Mouse (Mus musculus) heart, adult 9 months (tissue): Measurements from ENCODE around the gene Gpr182.
"Not testable (repeated sequence)": the region's sequence is repeated elsewhere in the genome, so short reads cannot be mapped to it uniquely, and the experiment has no call there.

Source experiments
- DNase-seq, 2 experiments: peaks; one replicate each; pipeline ENCODE4 v3.0.0; 2022; ENCODE audit warnings: low spot score in 2 of 2

Gpr182 gene

DNA sequence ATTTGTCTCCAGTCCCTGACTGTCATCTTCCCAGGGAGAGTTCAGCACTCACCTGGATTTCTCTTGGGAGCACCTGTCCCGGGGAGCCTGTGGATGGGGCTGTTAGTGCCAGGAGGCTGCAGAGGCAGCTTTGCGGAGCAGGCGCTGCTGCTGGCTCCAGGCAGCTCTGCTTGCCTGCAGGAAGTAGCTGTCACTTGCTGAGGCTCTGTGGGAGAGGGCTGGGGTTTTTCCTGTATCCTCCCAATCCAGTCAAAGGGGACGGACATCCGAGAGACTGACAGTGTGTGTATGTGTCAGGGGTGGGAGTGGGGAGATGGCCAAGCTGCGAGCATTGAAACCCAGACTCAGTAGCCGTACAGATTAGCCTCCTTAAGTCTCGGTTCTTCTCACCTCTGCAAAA, at the start of gene Gpr182:
Gene Gpr182 (minus strand): TSS at position 185 of the 400 bp plus-strand sequence.
- DNase-seq, result peak; percentile 45 to 70

GRCm38 (mm10) chr10:127800891-127801290, 49.4 kb upstream of the Gpr182 start, which contains the start of gene Rdh16:
TSS of gene Rdh16 (plus strand) at chr10:127801152.
- no peak for DNase-seq

- no peak for DNase-seq
Measured at GRCm38 (mm10) chr10:127799295-127799694, 47.8 kb upstream of the Gpr182 start.

DNA sequence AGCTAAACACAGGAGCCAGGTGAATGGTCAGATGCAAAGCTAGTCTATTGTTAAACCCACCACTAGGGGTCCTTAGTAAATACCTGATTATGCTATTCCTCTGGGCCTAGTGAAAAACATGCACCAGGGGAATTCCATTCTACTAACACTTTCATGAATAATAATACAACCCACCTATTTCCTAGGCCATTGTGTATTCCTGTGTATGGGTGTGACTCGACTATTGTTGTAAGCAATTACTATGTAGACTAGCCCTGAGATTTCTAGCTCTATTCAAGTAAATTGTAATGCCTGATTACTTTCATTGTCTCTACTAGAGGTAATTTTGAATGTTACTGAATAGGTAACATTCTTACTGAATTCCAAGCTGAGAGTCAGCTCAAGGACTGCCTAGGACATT, 33.9 kb upstream of the Gpr182 start:
- DNase-seq, result not testable (repeated sequence)

- DNase-seq, result not testable (repeated sequence)
Measured at GRCm38 (mm10) chr10:127782321-127782720, 30.8 kb upstream of the Gpr182 start.

GRCm38 (mm10) chr10:127776011-127776410, 24.5 kb upstream of the Gpr182 start, which contains the start of gene Rdh9:
TSS of gene Rdh9 (plus strand) at chr10:127776386.
- DNase-seq, result no peak

DNA sequence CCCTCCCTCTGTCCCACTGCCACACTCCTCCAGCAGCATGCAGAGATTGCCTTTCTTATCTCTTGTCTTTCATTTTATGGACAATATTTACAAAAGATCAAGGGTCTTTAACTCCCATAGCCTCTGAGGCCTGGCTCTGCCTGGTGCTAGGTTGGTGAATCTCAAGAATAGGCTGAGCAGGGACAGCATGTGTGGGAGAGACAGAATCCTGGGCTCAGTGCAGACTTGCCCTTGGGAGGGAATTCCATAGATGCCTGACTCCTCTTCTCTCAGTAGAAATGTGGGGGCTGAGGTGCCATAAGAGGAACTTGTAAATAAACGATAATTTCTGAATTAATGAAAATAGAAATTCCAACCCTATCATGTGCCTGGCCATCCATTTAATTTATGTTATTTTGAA, 15.0 kb upstream of the Gpr182 start:
- DNase-seq, result no peak

DNA sequence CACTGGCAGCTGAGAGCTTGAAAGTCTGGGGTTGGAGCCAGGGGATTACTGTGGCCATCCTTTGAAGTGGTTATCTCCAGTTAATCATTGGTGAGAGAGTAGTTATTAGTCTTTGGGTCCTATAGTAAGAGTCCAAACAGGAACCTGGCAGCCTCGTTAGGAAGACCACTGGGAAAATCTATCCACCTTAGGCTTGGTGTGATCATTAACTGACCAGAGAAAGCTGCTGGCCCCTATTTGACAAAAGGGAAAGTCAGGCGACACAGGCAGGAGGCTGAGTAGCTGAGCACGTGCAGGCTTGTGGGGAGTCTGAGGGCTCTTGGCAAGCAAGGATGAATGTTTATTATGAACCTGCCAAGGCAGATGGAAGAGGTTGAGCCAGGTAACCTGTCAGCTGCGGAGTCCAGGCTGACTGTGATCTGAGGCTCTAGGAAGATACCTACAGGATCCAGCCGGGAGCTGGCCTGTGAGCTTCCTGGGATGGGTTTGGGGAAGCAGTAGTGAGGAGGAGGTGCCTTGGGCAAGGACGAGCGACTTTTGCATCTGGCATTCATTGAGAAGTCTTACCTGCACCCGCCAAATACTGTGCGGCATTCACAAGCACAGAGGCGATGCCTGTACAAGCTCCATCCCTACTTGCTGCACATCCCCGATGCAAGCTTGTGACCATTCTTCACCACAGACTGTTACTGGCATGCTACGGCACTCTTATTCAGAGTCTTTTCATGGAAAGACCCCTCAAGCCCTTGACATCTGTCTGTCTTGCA, 12.6 kb upstream of the Gpr182 start:
- DNase-seq, result no peak

DNA sequence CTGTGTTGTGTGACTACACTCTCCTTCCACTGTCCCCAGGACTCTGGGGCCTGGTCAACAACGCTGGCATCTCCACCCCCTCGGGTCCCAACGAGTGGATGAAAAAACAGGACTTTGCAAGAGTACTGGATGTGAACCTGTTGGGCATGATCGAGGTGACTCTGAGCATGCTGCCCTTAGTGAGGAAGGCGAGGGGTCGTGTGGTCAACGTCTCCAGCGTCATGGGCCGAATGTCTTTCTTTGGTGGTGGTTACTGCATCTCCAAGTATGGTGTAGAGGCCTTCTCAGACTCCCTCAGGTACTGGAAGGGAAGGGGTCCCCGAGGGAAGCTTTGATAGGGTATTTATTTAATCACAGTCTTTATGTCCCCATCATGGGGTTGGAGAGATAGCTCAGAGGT, 11.4 kb upstream of the Gpr182 start:
- not testable (repeated sequence) for DNase-seq

DNA sequence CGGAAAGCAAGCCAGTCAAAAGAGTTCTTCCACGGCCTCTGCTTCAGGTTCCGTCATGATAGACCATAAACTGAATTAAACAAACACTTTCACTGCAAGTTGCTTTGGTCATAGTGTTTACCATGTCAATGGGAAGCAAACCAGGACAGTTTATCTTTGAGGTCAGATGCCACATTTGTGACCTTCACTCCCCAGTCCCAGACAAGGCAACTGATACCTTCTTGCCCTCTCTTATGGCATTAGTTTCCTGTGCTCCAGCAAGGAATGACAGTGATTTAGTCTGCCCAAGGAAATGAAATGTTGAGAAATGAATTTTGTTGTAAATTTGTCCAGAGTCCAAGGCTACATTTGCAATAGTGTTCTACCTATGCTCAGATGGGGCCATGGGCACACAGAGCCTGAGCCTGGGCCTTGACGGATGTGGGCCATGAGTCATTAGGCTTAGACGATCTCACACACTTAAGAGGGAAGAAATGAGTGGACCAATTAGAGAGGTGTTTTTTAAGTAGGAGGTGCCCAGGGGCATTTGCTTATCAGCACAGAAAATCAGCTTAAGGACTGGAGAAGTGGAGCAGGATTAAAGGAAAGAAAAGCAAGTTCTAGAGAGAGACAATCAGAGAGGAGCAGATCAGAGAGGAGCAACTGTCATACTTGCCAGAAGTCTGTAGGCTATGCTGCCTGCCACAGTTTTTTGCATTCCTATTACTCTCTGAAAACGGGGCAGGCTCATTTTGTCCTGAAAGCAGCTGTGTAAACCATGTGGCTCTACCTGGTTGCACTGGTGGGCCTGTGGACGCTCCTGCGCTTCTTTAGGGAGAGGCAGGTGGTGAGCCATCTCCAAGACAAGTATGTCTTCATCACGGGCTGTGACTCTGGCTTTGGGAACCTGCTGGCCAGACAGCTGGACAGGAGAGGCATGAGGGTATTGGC, 7.9 kb upstream of the Gpr182 start, which contains the start of the genes Rdh1 and Rdh16f1:
Gene Rdh1 (plus strand): TSS at position 541 of the 930 bp plus-strand sequence.
Gene Rdh16f1 (plus strand): TSS at position 607 of the 930 bp plus-strand sequence.
- DNase-seq, result no peak

DNA sequence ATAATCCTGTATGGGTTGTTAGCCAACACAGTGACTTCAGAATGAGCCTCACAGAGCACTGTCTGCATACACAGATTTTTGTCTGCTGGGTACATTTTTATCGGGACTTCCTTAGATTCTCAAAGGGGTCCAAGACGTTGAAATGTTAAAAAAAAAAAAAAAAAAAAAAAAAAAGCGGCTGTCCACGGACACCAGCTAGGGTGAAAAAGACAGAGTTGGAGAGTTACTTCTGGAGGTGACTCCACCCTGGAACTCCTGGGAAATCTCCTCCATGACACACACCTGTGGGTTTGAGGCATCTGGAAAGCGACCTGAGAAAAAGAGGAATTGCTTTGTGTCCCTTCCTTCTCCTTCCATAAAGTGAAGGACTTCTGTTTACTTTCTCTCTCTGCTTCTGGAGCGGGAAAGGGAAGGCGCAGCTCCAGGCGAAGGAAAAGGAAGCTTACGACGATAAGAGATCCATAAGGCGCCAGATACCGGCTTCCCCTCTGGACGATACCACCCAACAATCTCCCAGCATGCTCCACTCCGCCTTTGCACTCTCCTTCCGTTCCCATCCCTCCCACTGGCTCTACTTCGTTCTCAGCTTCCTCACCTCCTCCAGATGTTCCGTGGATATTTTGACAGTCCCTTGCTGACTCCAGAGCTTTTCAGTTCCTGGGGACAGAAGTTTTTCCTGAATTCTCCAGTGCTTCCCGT, 4.4 kb upstream of the Gpr182 start:
- peak; percentile 52 to 56 for DNase-seq

- DNase-seq, result peak in 1 of 2 experiments; percentile 49
Measured at GRCm38 (mm10) chr10:127755246-127755645, 3.7 kb upstream of the Gpr182 start.

GRCm38 (mm10) chr10:127754566-127755166, 3.1 kb upstream of the Gpr182 start:
- peak in 1 of 2 experiments; percentile 33 for DNase-seq

- peak in 1 of 2 experiments; percentile 30 for DNase-seq
Measured at GRCm38 (mm10) chr10:127750136-127750777, 1.3 kb downstream of the Gpr182 start.

DNA sequence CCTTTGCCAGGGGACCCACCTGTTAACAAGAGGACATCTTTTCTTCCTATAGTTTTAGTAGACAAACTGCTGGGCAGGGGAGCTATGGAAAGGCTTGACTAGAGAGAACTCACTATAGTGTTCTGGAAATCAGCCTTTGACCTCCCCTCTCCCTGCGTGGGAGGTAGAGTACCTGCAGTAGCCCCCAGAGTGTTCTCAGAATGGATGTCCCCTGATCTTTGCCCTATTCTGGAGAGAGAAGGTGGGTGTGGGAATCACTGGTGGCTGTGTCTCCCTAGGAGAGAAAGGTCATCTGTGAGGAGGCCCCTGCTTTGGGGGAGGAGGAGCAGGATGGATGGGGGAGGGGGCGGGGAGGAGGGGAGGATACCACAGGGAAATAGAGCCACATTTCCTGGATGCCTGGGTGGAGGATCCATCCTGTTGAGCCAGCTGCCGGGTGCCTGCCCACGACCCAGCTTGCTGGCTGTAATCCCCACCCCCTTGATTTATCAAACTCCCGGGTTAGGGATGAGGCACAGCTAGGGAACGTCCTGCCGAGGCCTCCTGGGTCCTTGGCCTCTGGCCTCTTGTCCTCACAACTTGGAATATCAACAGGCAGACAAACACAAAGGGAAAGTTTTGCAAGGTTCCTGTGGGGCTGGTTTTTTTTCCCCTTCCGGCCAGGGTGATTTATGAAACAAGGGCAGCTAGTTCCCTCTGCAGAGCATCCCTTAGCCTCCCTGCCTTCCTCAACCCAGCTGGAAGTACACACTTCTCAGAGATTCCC, 2.5 kb downstream of the Gpr182 start:
- DNase-seq, result peak; percentile 67 to 78

GRCm38 (mm10) chr10:127747254-127747653, 4.3 kb downstream of the Gpr182 start:
- no peak for DNase-seq

DNA sequence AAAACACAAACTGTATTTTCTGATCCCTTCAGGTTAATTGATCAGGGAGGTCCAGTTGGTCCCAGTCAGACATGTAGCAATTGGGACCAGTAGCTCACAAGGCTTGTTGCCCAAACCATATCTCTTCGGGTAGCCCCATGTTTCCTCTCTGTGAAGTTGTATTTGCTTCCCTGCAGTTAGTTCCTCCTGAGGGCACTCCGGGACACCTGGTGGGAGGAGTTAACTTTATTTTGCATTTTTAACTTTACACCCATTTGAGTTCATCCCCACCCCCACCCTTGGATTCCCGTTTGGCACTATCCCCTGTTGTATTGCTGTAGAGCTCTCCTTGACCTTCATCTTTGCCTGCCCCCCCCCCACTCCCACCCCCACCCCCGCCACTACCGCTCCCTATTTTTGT, 5.6 kb downstream of the Gpr182 start:
- DNase-seq, result no peak

- peak; percentile 29 to 31 for DNase-seq
Measured at GRCm38 (mm10) chr10:127744661-127745060, 6.9 kb downstream of the Gpr182 start.

GRCm38 (mm10) chr10:127739661-127740161, 11.8 kb downstream of the Gpr182 start:
- no peak for DNase-seq
